Mouse (Mus musculus): Measurements from ENCODE around the gene Gbp9.
"Not testable (repeated sequence)": the region's sequence is repeated elsewhere in the genome, so short reads cannot be mapped to it uniquely, and the experiment has no call there.

GRCm38 (mm10) chr5:105140089-105140810 lies 911 bp upstream of the Gbp9 start:
- TF ChIP-seq POLR2A (IDR thresholded peaks at IDR 0.05; ENCODE audit: control insufficient read depth, extremely low read depth, insufficient read depth, low read length, poor library complexity); CTCF (IDR thresholded peaks at IDR 0.05; ENCODE audit: borderline replicate concordance, control insufficient read depth, extremely low read depth, insufficient read depth, low read length, poor library complexity): not testable (repeated sequence)
